In genomic region chr1:39649691-39650434, GRCm38 (mm10) we compare ENCODE assay signal across 8 mouse cellular contexts. TPM values are rescaled to one million over a fixed set of nuclear protein-coding genes. Genes with fewer than 3 reads are reported as not detected.
DNase-seq lines count a peak whose midpoint lies in the region; ATAC-seq and TF ChIP-seq lines count a peak whose summit lies in the region.

No protein-coding gene starts in this region.

- DNase-seq in kidney, adult 2 months = no peak
- DNase-seq in kidney, adult 18-20 months = no peak
- DNase-seq in layer of hippocampus, postnatal 36 days = peak; percentile 48 to 56
- DNase-seq in T-cell, adult 2 months (ENCODE audit: low spot score) = no peak
- DNase-seq in urinary bladder, postnatal 4 days (ENCODE audit: low spot score in 2 of 2) = no peak

- ATAC-seq in forebrain, embryonic 15.5 days (replicated peaks) = no peak
- peak; percentile 59; the same call in 1 of the 2 replicates for ATAC-seq in midbrain, embryonic 15.5 days (replicated peaks)

- no peak overlapping the region for H3K27ac ChIP-seq in kidney, adult 2 months (ENCODE audit: insufficient read depth, low read depth, low read length)
- H3K27ac ChIP-seq in brown adipose tissue, adult 24 weeks (replicated peaks; ENCODE audit: low read depth, low read length) = no peak overlapping the region
- no peak overlapping the region for H3K27ac ChIP-seq in forebrain, embryonic 15.5 days (replicated peaks)
- peak overlapping the region; percentile 75 for H3K27ac ChIP-seq in midbrain, embryonic 15.5 days

- H3K4me2 ChIP-seq in forebrain, embryonic 15.5 days (replicated peaks) = peak overlapping the region; percentile 100
- peak overlapping the region; percentile 93 for H3K4me2 ChIP-seq in midbrain, embryonic 15.5 days

- no peaks in the 10 kb centered on the region for H3K9me3 ChIP-seq in forebrain, embryonic 15.5 days
- no peaks in the 10 kb centered on the region for H3K9me3 ChIP-seq in midbrain, embryonic 15.5 days

- H3K36me3 ChIP-seq in kidney, adult 2 months (ENCODE audit: control insufficient read depth, insufficient read depth, low read length) = no peaks in the 10 kb centered on the region
- H3K36me3 ChIP-seq in forebrain, embryonic 15.5 days = no peaks in the 10 kb centered on the region
- H3K36me3 ChIP-seq in midbrain, embryonic 15.5 days (replicated peaks) = no peaks in the 10 kb centered on the region

- peak overlapping the region; percentile 70 for H3K9ac ChIP-seq in forebrain, embryonic 15.5 days (replicated peaks)
- H3K9ac ChIP-seq in midbrain, embryonic 15.5 days = peak overlapping the region; percentile 60

- peak overlapping the region; percentile 48 for H3K4me3 ChIP-seq in kidney, adult 2 months (ENCODE audit: insufficient read depth, low read depth, low read length)
- H3K4me3 ChIP-seq in brown adipose tissue, adult 24 weeks (ENCODE audit: insufficient read depth, low read depth, low read length) = peak overlapping the region; percentile 40
- H3K4me3 ChIP-seq in forebrain, embryonic 15.5 days = peak overlapping the region; percentile 72
- H3K4me3 ChIP-seq in midbrain, embryonic 15.5 days = peak overlapping the region; percentile 58

- 26% methylated on average over 17 of the region's 17 CpGs for WGBS in kidney, adult 2 months
- 15% methylated on average over 17 of the region's 17 CpGs for whole genome bisulfite sequencing in forebrain, embryonic 15.5 days
- WGBS in midbrain, embryonic 15.5 days = 13% methylated on average over 17 of the region's 17 CpGs

- H3K27me3 ChIP-seq in kidney, adult 2 months (replicated peaks; ENCODE audit: control insufficient read depth, insufficient read depth, low read length) = no peaks in the 10 kb centered on the region
- peaks cover 16% of the 10 kb centered on the region for H3K27me3 ChIP-seq in forebrain, embryonic 15.5 days
- H3K27me3 ChIP-seq in midbrain, embryonic 15.5 days (replicated peaks) = peaks cover 9% of the 10 kb centered on the region; the same call in 1 of the 2 replicates

- TF ChIP-seq CTCF in kidney, adult 2 months (conservative IDR thresholded peaks at IDR 0.05; ENCODE audit: insufficient read depth, insufficient read length, low read depth, low read length) = no peak

- H3K4me1 ChIP-seq in kidney, adult 2 months (ENCODE audit: control insufficient read depth, insufficient read depth, low read length) = no peaks in the 10 kb centered on the region
- H3K4me1 ChIP-seq in brown adipose tissue, adult 24 weeks (ENCODE audit: control insufficient read depth, insufficient read depth, insufficient read length, low read length) = no peaks in the 10 kb centered on the region; the same call in 1 of the 2 replicates
- H3K4me1 ChIP-seq in forebrain, embryonic 15.5 days = peaks cover 26% of the 10 kb centered on the region
- H3K4me1 ChIP-seq in midbrain, embryonic 15.5 days = peaks cover 19% of the 10 kb centered on the region

- TF ChIP-seq POLR2A in kidney, adult 2 months (IDR thresholded peaks at IDR 0.05; ENCODE audit: low read depth, low read length) = no peak

RNA-seq across cellular contexts. Expression of gene Creg2, which starts 1.4 kb away (rescaled TPM):
- 0.04 and 0.09 TPM in 2 replicates for polyA plus RNA-seq in kidney, adult 2 months (2012; rRNA removed)
- not detected in 2 replicates for polyA plus RNA-seq in brown adipose tissue, adult 24 weeks (2012; ENCODE audit: insufficient read depth, insufficient read length, missing spikeins)
- 1.1 and 1.5 TPM in 2 replicates for polyA plus RNA-seq in forebrain, embryonic 15.5 days (2015; fragmentation: Nextera tagmentation; extraction: Ambion mirVana)
- total RNA-seq in layer of hippocampus, postnatal 36 days (2021) = 100 to 1,000 TPM in 1 of 2 experiments, 10 to 100 TPM in 1; 96.3 to 105 TPM
- polyA plus RNA-seq in midbrain, embryonic 15.5 days (2015; fragmentation: Nextera tagmentation; extraction: Ambion mirVana) = 8.2 and 9.3 TPM in 2 replicates

Comparison
In these comparisons a context has a peak if more than half of its experiments do, and no peak if none do; other contexts are left out.
1. DNase-seq: peak in layer of hippocampus, postnatal 36 days (2 of 2); none in kidney, adult 2 months (single experiment), kidney, adult 18-20 months (single experiment), T-cell, adult 2 months (single experiment) and urinary bladder, postnatal 4 days (0 of 2).
2. Peak in every context shown above with its lines, with median percentiles within 50 percentile points of each other: H3K4me3 ChIP-seq.